Mouse (Mus musculus): ENCODE measurements around the gene Ddx3y.

Gene Ddx3y

GRCm38 (mm10) chrY:1286171-1286795, at the start of gene Ddx3y:
Gene Ddx3y (minus strand): TSS chrY:1286629.
- no peak for TF ChIP-seq CTCF (conservative IDR thresholded peaks at IDR 0.05; ENCODE audit: low read length)
- TF ChIP-seq POU5F1 (IDR thresholded peaks at IDR 0.05; ENCODE audit: borderline replicate concordance, low read length), result no peak
- no peak for TF ChIP-seq NANOG (IDR thresholded peaks at IDR 0.05; ENCODE audit: borderline replicate concordance, low read length)
- Histone ChIP-seq H3K4me3 (replicated peaks; ENCODE audit: low read length) (peak within 1 kb of the TSS; percentile 79), H3K4me1 (replicated peaks; ENCODE audit: low read depth, low read length) (no peaks in the 10 kb centered on the region)

GRCm38 (mm10) chrY:1293708-1294107, 7.3 kb upstream of the Ddx3y start:
- H3K9me3 ChIP-seq (ENCODE audit: low read length), result no peaks in the 10 kb centered on the region
- H3K36me3 ChIP-seq (ENCODE audit: insufficient read depth, low read length), result no peaks in the 10 kb centered on the region
- H3K4me1 ChIP-seq (replicated peaks; ENCODE audit: low read depth, low read length), result no peaks in the 10 kb centered on the region
- TF ChIP-seq POU5F1 (IDR thresholded peaks at IDR 0.05; ENCODE audit: borderline replicate concordance, low read length), result no peak
- TF ChIP-seq NANOG (IDR thresholded peaks at IDR 0.05; ENCODE audit: borderline replicate concordance, low read length), result no peak
- no peak for TF ChIP-seq CTCF (conservative IDR thresholded peaks at IDR 0.05; ENCODE audit: low read length)
- no peak overlapping the region for H3K4me3 ChIP-seq (replicated peaks; ENCODE audit: low read length)
- H3K27me3 ChIP-seq (ENCODE audit: insufficient read depth, low read length), result no peaks in the 10 kb centered on the region

More at GRCm38 (mm10) chrY:1286171-1286795, at the start of gene Ddx3y:
- Histone ChIP-seq H3K36me3 (ENCODE audit: insufficient read depth, low read length) (peaks cover 12% of the 10 kb centered on the region), H3K27me3 (ENCODE audit: insufficient read depth, low read length) (no peaks in the 10 kb centered on the region), H3K9me3 (ENCODE audit: low read length) (no peaks in the 10 kb centered on the region; the same call in 1 of the 2 replicates)

- Histone ChIP-seq H3K4me3 (replicated peaks; ENCODE audit: low read length) (peak overlapping the region; percentile 79), H3K36me3 (ENCODE audit: insufficient read depth, low read length) (peaks cover 12% of the 10 kb centered on the region), H3K9me3 (ENCODE audit: low read length) (no peaks in the 10 kb centered on the region; the same call in 1 of the 2 replicates), H3K27me3 (ENCODE audit: insufficient read depth, low read length) (no peaks in the 10 kb centered on the region), H3K4me1 (replicated peaks; ENCODE audit: low read depth, low read length) (no peaks in the 10 kb centered on the region)
- TF ChIP-seq CTCF (conservative IDR thresholded peaks at IDR 0.05; ENCODE audit: low read length) (no peak), NANOG (IDR thresholded peaks at IDR 0.05; ENCODE audit: borderline replicate concordance, low read length) (no peak), POU5F1 (IDR thresholded peaks at IDR 0.05; ENCODE audit: borderline replicate concordance, low read length) (no peak)
Measured at GRCm38 (mm10) chrY:1285735-1286134, 694 bp downstream of the Ddx3y start.

GRCm38 (mm10) chrY:1246117-1246516, 40.3 kb downstream of the Ddx3y start:
- Histone ChIP-seq H3K27me3 (ENCODE audit: insufficient read depth, low read length) (no peaks in the 10 kb centered on the region), H3K36me3 (ENCODE audit: insufficient read depth, low read length) (no peaks in the 10 kb centered on the region), H3K4me1 (replicated peaks; ENCODE audit: low read depth, low read length) (0 out of 2 replicates have a peak, but pooled peaks cover 3% of the 10 kb centered on the region), H3K4me3 (replicated peaks; ENCODE audit: low read length) (no peak overlapping the region), H3K9me3 (ENCODE audit: low read length) (no peaks in the 10 kb centered on the region)
- TF ChIP-seq CTCF (conservative IDR thresholded peaks at IDR 0.05; ENCODE audit: low read length) (no peak), POU5F1 (IDR thresholded peaks at IDR 0.05; ENCODE audit: borderline replicate concordance, low read length) (no peak), NANOG (IDR thresholded peaks at IDR 0.05; ENCODE audit: borderline replicate concordance, low read length) (no peak)

GRCm38 (mm10) chrY:1245426-1245863, 41.0 kb downstream of the Ddx3y start, which contains the start of gene Uty:
Gene Uty (minus strand): TSS chrY:1245759.
- peaks cover 7% of the 10 kb centered on the region; the same call in 1 of the 2 replicates for H3K4me1 ChIP-seq (replicated peaks; ENCODE audit: low read depth, low read length)

GRCm38 (mm10) chrY:1244940-1245339, 41.5 kb downstream of the Ddx3y start:
- TF ChIP-seq CTCF (conservative IDR thresholded peaks at IDR 0.05; ENCODE audit: low read length) (no peak), POU5F1 (IDR thresholded peaks at IDR 0.05; ENCODE audit: borderline replicate concordance, low read length) (no peak), NANOG (IDR thresholded peaks at IDR 0.05; ENCODE audit: borderline replicate concordance, low read length) (no peak)
- Histone ChIP-seq H3K27me3 (ENCODE audit: insufficient read depth, low read length) (no peaks in the 10 kb centered on the region), H3K4me3 (replicated peaks; ENCODE audit: low read length) (peak overlapping the region; percentile 79), H3K9me3 (ENCODE audit: low read length) (no peaks in the 10 kb centered on the region), H3K36me3 (ENCODE audit: insufficient read depth, low read length) (no peaks in the 10 kb centered on the region), H3K4me1 (replicated peaks; ENCODE audit: low read depth, low read length) (peaks cover 8% of the 10 kb centered on the region; the same call in 1 of the 2 replicates)

More at GRCm38 (mm10) chrY:1245426-1245863, 41.0 kb downstream of the Ddx3y start, which contains the start of gene Uty:
- Histone ChIP-seq H3K36me3 (ENCODE audit: insufficient read depth, low read length) (no peaks in the 10 kb centered on the region), H3K27me3 (ENCODE audit: insufficient read depth, low read length) (no peaks in the 10 kb centered on the region), H3K4me3 (replicated peaks; ENCODE audit: low read length) (peak within 1 kb of the TSS; percentile 79), H3K9me3 (ENCODE audit: low read length) (no peaks in the 10 kb centered on the region)
- TF ChIP-seq POU5F1 (IDR thresholded peaks at IDR 0.05; ENCODE audit: borderline replicate concordance, low read length) (no peak), CTCF (conservative IDR thresholded peaks at IDR 0.05; ENCODE audit: low read length) (no peak), NANOG (IDR thresholded peaks at IDR 0.05; ENCODE audit: borderline replicate concordance, low read length) (no peak)

- TF ChIP-seq NANOG (IDR thresholded peaks at IDR 0.05; ENCODE audit: borderline replicate concordance, low read length) (no peak), POU5F1 (IDR thresholded peaks at IDR 0.05; ENCODE audit: borderline replicate concordance, low read length) (no peak), CTCF (conservative IDR thresholded peaks at IDR 0.05; ENCODE audit: low read length) (no peak)
- H3K4me1 ChIP-seq (replicated peaks; ENCODE audit: low read depth, low read length), result peaks cover 8% of the 10 kb centered on the region; the same call in 1 of the 2 replicates
Measured at GRCm38 (mm10) chrY:1244421-1244820, 42.0 kb downstream of the Ddx3y start.

GRCm38 (mm10) chrY:1220001-1220400, 66.4 kb downstream of the Ddx3y start:
- H3K9me3 ChIP-seq (ENCODE audit: low read length), result no peaks in the 10 kb centered on the region
- peaks cover 9% of the 10 kb centered on the region; the same call in 1 of the 2 replicates for H3K4me1 ChIP-seq (replicated peaks; ENCODE audit: low read depth, low read length)
- no peaks in the 10 kb centered on the region for H3K27me3 ChIP-seq (ENCODE audit: insufficient read depth, low read length)
- 0 out of 2 replicates have a peak, but pooled peaks cover 3% of the 10 kb centered on the region for H3K36me3 ChIP-seq (ENCODE audit: insufficient read depth, low read length)
- H3K4me3 ChIP-seq (replicated peaks; ENCODE audit: low read length), result no peak overlapping the region
- TF ChIP-seq CTCF (conservative IDR thresholded peaks at IDR 0.05; ENCODE audit: low read length), result no peak
- TF ChIP-seq NANOG (IDR thresholded peaks at IDR 0.05; ENCODE audit: borderline replicate concordance, low read length), result no peak
- TF ChIP-seq POU5F1 (IDR thresholded peaks at IDR 0.05; ENCODE audit: borderline replicate concordance, low read length), result no peak

More at GRCm38 (mm10) chrY:1244421-1244820, 42.0 kb downstream of the Ddx3y start:
- Histone ChIP-seq H3K4me3 (replicated peaks; ENCODE audit: low read length) (peak overlapping the region; percentile 79), H3K9me3 (ENCODE audit: low read length) (no peaks in the 10 kb centered on the region), H3K36me3 (ENCODE audit: insufficient read depth, low read length) (no peaks in the 10 kb centered on the region), H3K27me3 (ENCODE audit: insufficient read depth, low read length) (no peaks in the 10 kb centered on the region)
